Mouse (Mus musculus) CH12.LX (cell line): ENCODE results near the gene Olfr485.
"Not testable (repeated sequence)": the region's sequence is repeated elsewhere in the genome, so short reads cannot be mapped to it uniquely, and the experiment has no call there.

ENCODE experiments used
- CTCF ChIP-seq, 2 experiments: IDR thresholded peaks in 1 of 2; conservative IDR thresholded peaks in 1 of 2; 2 replicates each; pipeline ENCODE4 v1.5.1; 2011 to 2012; ENCODE audit warnings: low read depth in 2 of 2, low read length in 2 of 2, improper control_type of control experiment in 1 of 2, inconsistent platforms in 1 of 2, mild to moderate bottlenecking in 1 of 2, moderate library complexity in 1 of 2
- MAFK ChIP-seq: IDR thresholded peaks from 2 replicates; pipeline ENCODE4 v1.6.1; 2011; ENCODE audit warnings: low read length, improper control_type of control experiment; ENCODE audit not compliant: insufficient replicate concordance
- POLR2AphosphoS2 ChIP-seq: IDR thresholded peaks from 2 replicates; pipeline ENCODE4 v1.6.1; 2011; ENCODE audit warnings: low read depth, low read length, improper control_type of control experiment
- UBTF ChIP-seq: IDR thresholded peaks from 2 replicates; pipeline ENCODE4 v1.6.1; 2012; ENCODE audit warnings: low read depth, mild to moderate bottlenecking, inconsistent platforms, low read length, improper control_type of control experiment, moderate library complexity
- ZNF384 ChIP-seq: IDR thresholded peaks from 2 replicates; pipeline ENCODE4 v1.6.1; 2012; ENCODE audit warnings: low read depth, low read length, improper control_type of control experiment, inconsistent platforms

- not testable (repeated sequence) for TF ChIP-seq MAFK; ZNF384; POLR2AphosphoS2; CTCF (conservative IDR thresholded peaks at IDR 0.05 in 1 of 2, IDR thresholded peaks at IDR 0.05 in 1 of 2; ENCODE audit: low read depth in 2 of 2, low read length in 2 of 2); UBTF
These were observed 36.7 kb upstream of the Olfr485 start for GRCm38 (mm10) chr7:108196337-108196736.
